Mouse (Mus musculus): ENCODE measurements around the gene Foxn2. TPM values are rescaled to one million over a fixed set of nuclear protein-coding genes. Genes with fewer than 3 reads are reported as not detected.

Gene Foxn2
- polyA plus RNA-seq, 1 experiment = 1.7 TPM

- Histone ChIP-seq H3K4me3 (ENCODE audit: control insufficient read depth, low read depth, low read length) (no peak overlapping the region), H3K27ac (ENCODE audit: control insufficient read depth, insufficient read depth, low read depth, low read length) (no peak overlapping the region), H3K36me3 (ENCODE audit: control insufficient read depth, insufficient read depth, low read length) (no peaks in the 10 kb centered on the region), H3K27me3 (ENCODE audit: control insufficient read depth, insufficient read depth, low read length) (no peaks in the 10 kb centered on the region), H3K4me1 (ENCODE audit: control insufficient read depth, insufficient read depth, low read length) (peaks cover 10% of the 10 kb centered on the region)
- TF ChIP-seq CTCF (IDR thresholded peaks at IDR 0.05; ENCODE audit: control insufficient read depth, insufficient read depth, insufficient replicate concordance, low read depth, low read length) = no peak
- TF ChIP-seq POLR2A (IDR thresholded peaks at IDR 0.05; ENCODE audit: control insufficient read depth, low read depth, low read length) = no peak
Measured at GRCm38 (mm10) chr17:88493551-88493950, 53.0 kb downstream of the Foxn2 start.

- H3K4me1 ChIP-seq (ENCODE audit: control insufficient read depth, insufficient read depth, low read length) = peaks cover 10% of the 10 kb centered on the region
- H3K4me3 ChIP-seq (ENCODE audit: control insufficient read depth, low read depth, low read length) = peak overlapping the region; percentile 39
- H3K27ac ChIP-seq (ENCODE audit: control insufficient read depth, insufficient read depth, low read depth, low read length) = no peak overlapping the region
- no peaks in the 10 kb centered on the region for H3K36me3 ChIP-seq (ENCODE audit: control insufficient read depth, insufficient read depth, low read length)
- no peaks in the 10 kb centered on the region for H3K27me3 ChIP-seq (ENCODE audit: control insufficient read depth, insufficient read depth, low read length)
- TF ChIP-seq CTCF (IDR thresholded peaks at IDR 0.05; ENCODE audit: control insufficient read depth, insufficient read depth, insufficient replicate concordance, low read depth, low read length) (no peak), POLR2A (IDR thresholded peaks at IDR 0.05; ENCODE audit: control insufficient read depth, low read depth, low read length) (no peak)
Measured at GRCm38 (mm10) chr17:88494121-88494771, 53.7 kb downstream of the Foxn2 start.

GRCm38 (mm10) chr17:88494772-88495132, 54.2 kb downstream of the Foxn2 start:
- Histone ChIP-seq H3K27me3 (ENCODE audit: control insufficient read depth, insufficient read depth, low read length) (no peaks in the 10 kb centered on the region), H3K4me1 (ENCODE audit: control insufficient read depth, insufficient read depth, low read length) (peaks cover 10% of the 10 kb centered on the region), H3K4me3 (ENCODE audit: control insufficient read depth, low read depth, low read length) (peak overlapping the region; percentile 39), H3K27ac (ENCODE audit: control insufficient read depth, insufficient read depth, low read depth, low read length) (no peak overlapping the region), H3K36me3 (ENCODE audit: control insufficient read depth, insufficient read depth, low read length) (no peaks in the 10 kb centered on the region)
- no peak for TF ChIP-seq CTCF (IDR thresholded peaks at IDR 0.05; ENCODE audit: control insufficient read depth, insufficient read depth, insufficient replicate concordance, low read depth, low read length)
- no peak for TF ChIP-seq POLR2A (IDR thresholded peaks at IDR 0.05; ENCODE audit: control insufficient read depth, low read depth, low read length)

GRCm38 (mm10) chr17:88498090-88498682, 57.7 kb downstream of the Foxn2 start:
- Histone ChIP-seq H3K36me3 (ENCODE audit: control insufficient read depth, insufficient read depth, low read length) (no peaks in the 10 kb centered on the region), H3K27ac (ENCODE audit: control insufficient read depth, insufficient read depth, low read depth, low read length) (no peak overlapping the region), H3K4me3 (ENCODE audit: control insufficient read depth, low read depth, low read length) (no peak overlapping the region), H3K4me1 (ENCODE audit: control insufficient read depth, insufficient read depth, low read length) (peaks cover 10% of the 10 kb centered on the region), H3K27me3 (ENCODE audit: control insufficient read depth, insufficient read depth, low read length) (no peaks in the 10 kb centered on the region)
- TF ChIP-seq POLR2A (IDR thresholded peaks at IDR 0.05; ENCODE audit: control insufficient read depth, low read depth, low read length) (no peak), CTCF (IDR thresholded peaks at IDR 0.05; ENCODE audit: control insufficient read depth, insufficient read depth, insufficient replicate concordance, low read depth, low read length) (no peak)

GRCm38 (mm10) chr17:88504056-88504455, 63.5 kb downstream of the Foxn2 start:
- Histone ChIP-seq H3K4me3 (ENCODE audit: control insufficient read depth, low read depth, low read length) (no peak overlapping the region), H3K27me3 (ENCODE audit: control insufficient read depth, insufficient read depth, low read length) (no peaks in the 10 kb centered on the region), H3K4me1 (ENCODE audit: control insufficient read depth, insufficient read depth, low read length) (peaks cover 2% of the 10 kb centered on the region; the same call in 1 of the 2 replicates), H3K27ac (ENCODE audit: control insufficient read depth, insufficient read depth, low read depth, low read length) (no peak overlapping the region), H3K36me3 (ENCODE audit: control insufficient read depth, insufficient read depth, low read length) (no peaks in the 10 kb centered on the region)
- TF ChIP-seq POLR2A (IDR thresholded peaks at IDR 0.05; ENCODE audit: control insufficient read depth, low read depth, low read length) = no peak
- no peak for TF ChIP-seq CTCF (IDR thresholded peaks at IDR 0.05; ENCODE audit: control insufficient read depth, insufficient read depth, insufficient replicate concordance, low read depth, low read length)

- no peak overlapping the region for H3K27ac ChIP-seq (ENCODE audit: control insufficient read depth, insufficient read depth, low read depth, low read length)
- H3K4me1 ChIP-seq (ENCODE audit: control insufficient read depth, insufficient read depth, low read length) = peaks cover 2% of the 10 kb centered on the region; the same call in 1 of the 2 replicates
- H3K36me3 ChIP-seq (ENCODE audit: control insufficient read depth, insufficient read depth, low read length) = no peaks in the 10 kb centered on the region
- H3K4me3 ChIP-seq (ENCODE audit: control insufficient read depth, low read depth, low read length) = no peak overlapping the region
- H3K27me3 ChIP-seq (ENCODE audit: control insufficient read depth, insufficient read depth, low read length) = no peaks in the 10 kb centered on the region
- TF ChIP-seq CTCF (IDR thresholded peaks at IDR 0.05; ENCODE audit: control insufficient read depth, insufficient read depth, insufficient replicate concordance, low read depth, low read length) (no peak), POLR2A (IDR thresholded peaks at IDR 0.05; ENCODE audit: control insufficient read depth, low read depth, low read length) (no peak)
Measured at GRCm38 (mm10) chr17:88505275-88505723, 64.8 kb downstream of the Foxn2 start.

- Histone ChIP-seq H3K4me1 (ENCODE audit: control insufficient read depth, insufficient read depth, low read length) (peaks cover 3% of the 10 kb centered on the region; the same call in 1 of the 2 replicates), H3K27ac (ENCODE audit: control insufficient read depth, insufficient read depth, low read depth, low read length) (no peak overlapping the region), H3K27me3 (ENCODE audit: control insufficient read depth, insufficient read depth, low read length) (no peaks in the 10 kb centered on the region), H3K36me3 (ENCODE audit: control insufficient read depth, insufficient read depth, low read length) (no peaks in the 10 kb centered on the region), H3K4me3 (ENCODE audit: control insufficient read depth, low read depth, low read length) (no peak overlapping the region)
- TF ChIP-seq POLR2A (IDR thresholded peaks at IDR 0.05; ENCODE audit: control insufficient read depth, low read depth, low read length) = no peak
Measured at GRCm38 (mm10) chr17:88505941-88506340, 65.4 kb downstream of the Foxn2 start.
